In genomic region chr9:37107546-37107945, GRCm38 (mm10) we compare ENCODE assay signal across 19 mouse cellular contexts. TPM values are rescaled to one million over a fixed set of nuclear protein-coding genes. Genes with fewer than 3 reads are reported as not detected.
A peak's percentile ranks its signal among the peaks of the same experiment; 100 is the strongest.
DNase-seq lines count a peak whose midpoint lies in the region; ATAC-seq and TF ChIP-seq lines count a peak whose summit lies in the region.
"Had no signal": no experiment of that assay in that cellular context is flagged by ENCODE, and none has a peak within 500 bp of the region (broad histone marks: within the 10 kb centered on the region; RNA-seq: fewer than 3 reads in every experiment).

No protein-coding gene starts in this region.

- peaks cover 8% of the 10 kb centered on the region for H3K4me1 ChIP-seq in kidney, embryonic 16.5 days (ENCODE audit: insufficient read depth, low read length)
- peaks cover 9% of the 10 kb centered on the region for H3K4me1 ChIP-seq in ES-Bruce4 (ENCODE audit: control insufficient read depth, insufficient read depth, low read length)
- peaks cover 41% of the 10 kb centered on the region for H3K4me1 ChIP-seq in embryonic facial prominence, embryonic 10.5 days
- H3K4me1 ChIP-seq: liver, embryonic 12.5 days had no signal

- DNase-seq in heart, postnatal 4 days = peak; percentile 47
- DNase-seq in heart, adult 8-10 months (ENCODE audit: low spot score) = no peak
- DNase-seq in kidney, postnatal 14 days = peak; percentile 46
- DNase-seq in embryonic facial prominence, embryonic 10.5 days (ENCODE audit: low spot score) = no peak
- DNase-seq: adrenal gland, adult 2 months; cerebellum, adult 9-11 months; right cerebral cortex, postnatal 25 days had no signal

- no peak overlapping the region for H3K9ac ChIP-seq in kidney, embryonic 16.5 days (replicated peaks; ENCODE audit: low read length)
- H3K9ac ChIP-seq in ES-Bruce4 (ENCODE audit: low read depth, poor library complexity, severe bottlenecking) = no peak overlapping the region
- H3K9ac ChIP-seq: forebrain, embryonic 13.5 days; heart, embryonic 13.5 days; hindbrain, embryonic 15.5 days; liver, embryonic 12.5 days; lung, embryonic 15.5 days had no signal

- no peak for ATAC-seq in kidney, embryonic 16.5 days (ENCODE audit: low FRiP score, low TSS enrichment)
- no peak for ATAC-seq in CD4-positive, CD25-positive, alpha-beta regulatory T cell, adult 4 months
- ATAC-seq: forebrain, embryonic 13.5 days; intestine, postnatal 0 days; liver, embryonic 12.5 days had no signal

- H3K36me3 ChIP-seq in kidney, embryonic 16.5 days (ENCODE audit: insufficient read depth, low read length) = no peaks in the 10 kb centered on the region
- H3K36me3 ChIP-seq in ES-Bruce4 (ENCODE audit: control insufficient read depth, insufficient read depth, low read length, poor library complexity, severe bottlenecking) = no peaks in the 10 kb centered on the region
- peaks cover 7% of the 10 kb centered on the region for H3K36me3 ChIP-seq in embryonic facial prominence, embryonic 10.5 days (replicated peaks)
- H3K36me3 ChIP-seq: heart, embryonic 13.5 days; hindbrain, embryonic 15.5 days; liver, embryonic 12.5 days; lung, embryonic 15.5 days had no signal

- H3K27me3 ChIP-seq in kidney, embryonic 16.5 days (ENCODE audit: insufficient read depth, low read length) = no peaks in the 10 kb centered on the region
- no peaks in the 10 kb centered on the region for H3K27me3 ChIP-seq in ES-Bruce4 (ENCODE audit: control insufficient read depth, insufficient read depth, low read length, poor library complexity, severe bottlenecking)
- H3K27me3 ChIP-seq in embryonic facial prominence, embryonic 10.5 days (replicated peaks; ENCODE audit: low read depth, poor library complexity, severe bottlenecking) = no peaks in the 10 kb centered on the region
- H3K27me3 ChIP-seq: forebrain, embryonic 13.5 days; heart, embryonic 13.5 days; hindbrain, embryonic 15.5 days; liver, embryonic 12.5 days; lung, embryonic 15.5 days had no signal

- WGBS in kidney, embryonic 16.5 days = 67% methylated on average over 2 of the region's 2 CpGs
- 59% methylated on average over 2 of the region's 2 CpGs for WGBS in embryonic facial prominence, embryonic 10.5 days

- no peak for TF ChIP-seq CTCF in ES-Bruce4 (IDR thresholded peaks at IDR 0.05; ENCODE audit: low read depth, low read length)

- H3K27ac ChIP-seq in kidney, embryonic 16.5 days (ENCODE audit: low read length) = no peak overlapping the region
- peak overlapping the region; percentile 38 for H3K27ac ChIP-seq in ES-Bruce4 (ENCODE audit: insufficient read depth, low read length)
- peak overlapping the region; percentile 72 for H3K27ac ChIP-seq in embryonic facial prominence, embryonic 10.5 days (replicated peaks)
- H3K27ac ChIP-seq: forebrain, embryonic 13.5 days; heart, embryonic 13.5 days; hindbrain, embryonic 15.5 days; left cerebral cortex, adult 2 months; liver, embryonic 12.5 days; lung, embryonic 15.5 days had no signal

- no peak overlapping the region for H3K4me3 ChIP-seq in kidney, embryonic 16.5 days (ENCODE audit: low read length)
- H3K4me3 ChIP-seq in ES-Bruce4 (ENCODE audit: low read depth, low read length) = no peak overlapping the region
- no peak overlapping the region for H3K4me3 ChIP-seq in embryonic facial prominence, embryonic 10.5 days
- H3K4me3 ChIP-seq: forebrain, embryonic 13.5 days; heart, embryonic 13.5 days; hindbrain, embryonic 15.5 days; left cerebral cortex, adult 2 months; liver, embryonic 12.5 days; lung, embryonic 15.5 days had no signal

- no peak overlapping the region for H3K4me2 ChIP-seq in kidney, embryonic 16.5 days (replicated peaks; ENCODE audit: low read depth, low read length)
- H3K4me2 ChIP-seq: forebrain, embryonic 13.5 days; heart, embryonic 13.5 days; hindbrain, embryonic 15.5 days; liver, embryonic 12.5 days; lung, embryonic 15.5 days had no signal

- TF ChIP-seq POLR2A in ES-Bruce4 (IDR thresholded peaks at IDR 0.05; ENCODE audit: insufficient read depth, low read length) = no peak

- H3K9me3 ChIP-seq in kidney, embryonic 16.5 days (ENCODE audit: low read length) = no peaks in the 10 kb centered on the region
- H3K9me3 ChIP-seq in ES-Bruce4 (replicated peaks; ENCODE audit: control insufficient read depth, insufficient read depth, low read length, poor library complexity, severe bottlenecking) = no peaks in the 10 kb centered on the region
- no peaks in the 10 kb centered on the region for H3K9me3 ChIP-seq in embryonic facial prominence, embryonic 10.5 days
- H3K9me3 ChIP-seq: forebrain, embryonic 13.5 days; heart, embryonic 13.5 days; hindbrain, embryonic 15.5 days; liver, embryonic 12.5 days; lung, embryonic 15.5 days had no signal

- no peak for TF ChIP-seq EP300 in ES-Bruce4 (IDR thresholded peaks at IDR 0.05; ENCODE audit: insufficient read depth, low read depth, low read length)

RNA-seq across cellular contexts. Expression of gene Pknox2, which starts 39.7 kb away (rescaled TPM):
- total RNA-seq in heart, postnatal 4 days (2021) = 1 to 10 TPM; 7.0 TPM
- total RNA-seq in heart, adult 8-10 months (2022) = 1 to 10 TPM; 8.3 to 10.0 (median 9.8) TPM
- polyA plus RNA-seq in kidney, embryonic 16.5 days (2015; fragmentation: Nextera tagmentation; extraction: Ambion mirVana) = 11.0 and 12.7 TPM in 2 replicates
- 12.3 and 14.3 TPM in 2 replicates for polyA plus RNA-seq in ES-Bruce4 (2011; ENCODE audit: insufficient read depth, insufficient read length, low read depth, missing spikeins)
- polyA plus RNA-seq in embryonic facial prominence, embryonic 10.5 days (2016; fragmentation: Nextera tagmentation; extraction: Ambion mirVana) = 32.7 and 33.0 TPM in 2 replicates
- not detected for polyA plus RNA-seq in CD4-positive, CD25-positive, alpha-beta regulatory T cell, adult 4 months (2017; shearing (Covaris generic))
- total RNA-seq: megakaryocyte-erythroid progenitor cell, adult 5-6 weeks; MEL had no signal

Comparison
In these comparisons a context has a peak if more than half of its experiments do, and no peak if none do; other contexts are left out.
1. DNase-seq: peak in heart, postnatal 4 days (single experiment) and kidney, postnatal 14 days (single experiment); none in heart, adult 8-10 months (single experiment) and embryonic facial prominence, embryonic 10.5 days (single experiment).
2. RNA of gene Pknox2, which starts 39.7 kb away (polyA plus RNA-seq): 32.7 to 33.0 TPM in embryonic facial prominence, embryonic 10.5 days, 12.3 to 14.3 TPM in ES-Bruce4 and 11.0 to 12.7 TPM in kidney, embryonic 16.5 days; not detected in CD4-positive, CD25-positive, alpha-beta regulatory T cell, adult 4 months; every median in the first group is over 10 times any median in the second.